14 mouse cellular contexts compared by ENCODE assay signal in genomic region chr1:46887908-46888307, GRCm38 (mm10). TPM values are rescaled to one million over a fixed set of nuclear protein-coding genes. Genes with fewer than 3 reads are reported as not detected.
DNase-seq lines count a peak whose midpoint lies in the region; ATAC-seq and TF ChIP-seq lines count a peak whose summit lies in the region.
"Had no signal": no experiment of that assay in that cellular context is flagged by ENCODE, and none has a peak within 500 bp of the region (broad histone marks: within the 10 kb centered on the region; RNA-seq: fewer than 3 reads in every experiment).

No protein-coding gene starts in this region.

- no peak for TF ChIP-seq CTCF in intestine, postnatal 0 days (IDR thresholded peaks at IDR 0.05; ENCODE audit: low read depth)

- H3K4me1 ChIP-seq in intestine, embryonic 14.5 days (replicated peaks; ENCODE audit: control insufficient read depth, insufficient read depth, low read length): peaks cover 32% of the 10 kb centered on the region; the same call in 1 of the 2 replicates
- H3K4me1 ChIP-seq in intestine, postnatal 0 days (replicated peaks; ENCODE audit: control insufficient read depth, insufficient read depth, low read length): no peaks in the 10 kb centered on the region
- H3K4me1 ChIP-seq in embryonic facial prominence, embryonic 11.5 days (ENCODE audit: control insufficient read depth, insufficient read depth, low read length): no peaks in the 10 kb centered on the region; the same call in 1 of the 2 replicates
- H3K4me1 ChIP-seq in limb, embryonic 10.5 days: peaks cover 35% of the 10 kb centered on the region
- peaks cover 5% of the 10 kb centered on the region; the same call in 1 of the 2 replicates for H3K4me1 ChIP-seq in stomach, embryonic 14.5 days (ENCODE audit: control insufficient read depth, insufficient read depth, low read length)
- H3K4me1 ChIP-seq: liver, embryonic 13.5 days had no signal

- peak overlapping the region; percentile 0; the same call in 1 of the 2 replicates for H3K4me2 ChIP-seq in intestine, embryonic 14.5 days (ENCODE audit: low read length)
- H3K4me2 ChIP-seq in intestine, postnatal 0 days (replicated peaks; ENCODE audit: low read depth): no peak overlapping the region
- H3K4me2 ChIP-seq in embryonic facial prominence, embryonic 11.5 days (ENCODE audit: low read depth, low read length): no peak overlapping the region
- peak overlapping the region; percentile 7; the same call in 1 of the 2 replicates for H3K4me2 ChIP-seq in stomach, embryonic 14.5 days (replicated peaks; ENCODE audit: low read depth, low read length)
- H3K4me2 ChIP-seq: liver, embryonic 13.5 days had no signal

- no peak for DNase-seq in intestine, embryonic 14.5 days (ENCODE audit: low spot score)
- DNase-seq in embryonic facial prominence, embryonic 11.5 days (ENCODE audit: low spot score): peak; percentile 8
- no peak for DNase-seq in limb, embryonic 10.5 days (ENCODE audit: low spot score)
- no peak for DNase-seq in kidney, adult 11 months
- no peak for DNase-seq in liver
- DNase-seq: cerebellum, adult 9-10 months; kidney, postnatal 36 days; layer of hippocampus, postnatal 36 days; liver, embryonic 13.5 days had no signal

- H3K9me3 ChIP-seq in intestine, embryonic 14.5 days (ENCODE audit: control insufficient read depth, low read length): no peaks in the 10 kb centered on the region
- no peaks in the 10 kb centered on the region for H3K9me3 ChIP-seq in intestine, postnatal 0 days (ENCODE audit: control insufficient read depth)
- no peaks in the 10 kb centered on the region for H3K9me3 ChIP-seq in embryonic facial prominence, embryonic 11.5 days (replicated peaks; ENCODE audit: control insufficient read depth, low read length)
- H3K9me3 ChIP-seq in limb, embryonic 10.5 days (replicated peaks): no peaks in the 10 kb centered on the region
- no peaks in the 10 kb centered on the region for H3K9me3 ChIP-seq in stomach, embryonic 14.5 days (ENCODE audit: control insufficient read depth, low read depth, low read length)
- H3K9me3 ChIP-seq: liver, embryonic 13.5 days had no signal

- WGBS in intestine, embryonic 14.5 days: 7% methylated on average over 6 of the region's 6 CpGs
- WGBS in intestine, postnatal 0 days: 12% methylated on average over 6 of the region's 6 CpGs
- 9% methylated on average over 6 of the region's 6 CpGs for WGBS in embryonic facial prominence, embryonic 11.5 days
- WGBS in limb, embryonic 10.5 days: 9% methylated on average over 6 of the region's 6 CpGs
- WGBS in stomach, embryonic 14.5 days: 8% methylated on average over 6 of the region's 6 CpGs

- H3K27me3 ChIP-seq in intestine, embryonic 14.5 days (replicated peaks; ENCODE audit: control insufficient read depth, insufficient read depth, low read length): no peaks in the 10 kb centered on the region
- no peaks in the 10 kb centered on the region for H3K27me3 ChIP-seq in intestine, postnatal 0 days (replicated peaks; ENCODE audit: control insufficient read depth, insufficient read depth, low read length)
- H3K27me3 ChIP-seq in embryonic facial prominence, embryonic 11.5 days (ENCODE audit: control insufficient read depth, insufficient read depth, low read length): no peaks in the 10 kb centered on the region
- no peaks in the 10 kb centered on the region for H3K27me3 ChIP-seq in limb, embryonic 10.5 days (ENCODE audit: low read depth, poor library complexity, severe bottlenecking)
- H3K27me3 ChIP-seq in stomach, embryonic 14.5 days (ENCODE audit: control insufficient read depth, insufficient read depth, low read length): no peaks in the 10 kb centered on the region
- H3K27me3 ChIP-seq: CH12.LX; liver, embryonic 13.5 days had no signal

- peak overlapping the region; percentile 30; the same call in 1 of the 2 replicates for H3K27ac ChIP-seq in intestine, embryonic 14.5 days (ENCODE audit: low read depth)
- no peak overlapping the region for H3K27ac ChIP-seq in intestine, postnatal 0 days (ENCODE audit: low read depth, low read length)
- H3K27ac ChIP-seq in embryonic facial prominence, embryonic 11.5 days (replicated peaks; ENCODE audit: low read depth, low read length): no peak overlapping the region
- H3K27ac ChIP-seq in limb, embryonic 10.5 days: peak overlapping the region; percentile 70; the same call in 1 of the 2 replicates
- H3K27ac ChIP-seq in stomach, embryonic 14.5 days (ENCODE audit: low read length): peak overlapping the region; percentile 66
- H3K27ac ChIP-seq: liver, embryonic 13.5 days had no signal

- no peaks in the 10 kb centered on the region for H3K36me3 ChIP-seq in intestine, embryonic 14.5 days (ENCODE audit: control insufficient read depth, insufficient read depth, low read length)
- no peaks in the 10 kb centered on the region for H3K36me3 ChIP-seq in intestine, postnatal 0 days (ENCODE audit: control insufficient read depth, insufficient read depth)
- no peaks in the 10 kb centered on the region for H3K36me3 ChIP-seq in embryonic facial prominence, embryonic 11.5 days (replicated peaks; ENCODE audit: control insufficient read depth, insufficient read depth, low read depth, low read length)
- H3K36me3 ChIP-seq in limb, embryonic 10.5 days: no peaks in the 10 kb centered on the region
- H3K36me3 ChIP-seq in stomach, embryonic 14.5 days (ENCODE audit: control insufficient read depth, insufficient read depth, low read length): no peaks in the 10 kb centered on the region
- H3K36me3 ChIP-seq: liver, embryonic 13.5 days had no signal

- H3K9ac ChIP-seq in intestine, embryonic 14.5 days (ENCODE audit: low read length): no peak overlapping the region
- H3K9ac ChIP-seq in intestine, postnatal 0 days (ENCODE audit: low read depth, low read length): no peak overlapping the region
- no peak overlapping the region for H3K9ac ChIP-seq in embryonic facial prominence, embryonic 11.5 days (replicated peaks; ENCODE audit: low read length)
- H3K9ac ChIP-seq in stomach, embryonic 14.5 days (replicated peaks; ENCODE audit: low read depth, low read length): no peak overlapping the region
- H3K9ac ChIP-seq: liver, embryonic 13.5 days had no signal

- no peak overlapping the region for H3K4me3 ChIP-seq in intestine, embryonic 14.5 days (ENCODE audit: low read depth, low read length)
- no peak overlapping the region for H3K4me3 ChIP-seq in intestine, postnatal 0 days (ENCODE audit: low read depth, low read length)
- no peak overlapping the region for H3K4me3 ChIP-seq in embryonic facial prominence, embryonic 11.5 days (ENCODE audit: low read depth, low read length)
- no peak overlapping the region for H3K4me3 ChIP-seq in limb, embryonic 10.5 days
- peak overlapping the region; percentile 8; the same call in 1 of the 2 replicates for H3K4me3 ChIP-seq in stomach, embryonic 14.5 days (ENCODE audit: low read depth, low read length)
- H3K4me3 ChIP-seq: liver, embryonic 13.5 days had no signal

- peak; percentile 72; the same call in 1 of the 2 replicates for ATAC-seq in intestine, embryonic 14.5 days (replicated peaks; ENCODE audit: low FRiP score, low TSS enrichment, low read depth)
- ATAC-seq in intestine, postnatal 0 days: no peak
- no peak for ATAC-seq in embryonic facial prominence, embryonic 11.5 days (replicated peaks; ENCODE audit: insufficient number of reproducible peaks, low FRiP score, low TSS enrichment, low read depth)
- peak; percentile 77 for ATAC-seq in stomach, embryonic 14.5 days (ENCODE audit: insufficient number of reproducible peaks, insufficient read depth, low FRiP score, low read depth)
- no peak for ATAC-seq in granulocyte monocyte progenitor cell, adult 5-6 weeks (replicated peaks; ENCODE audit: poor library complexity, severe bottlenecking)
- ATAC-seq: inflammation-experienced regulatory T-cells, adult 6 months had no signal

RNA-seq across cellular contexts. Expression of gene Slc39a10, which starts 4.7 kb away (rescaled TPM):
- polyA plus RNA-seq in intestine, embryonic 14.5 days (2014; fragmentation: Nextera tagmentation; extraction: Ambion mirVana): 40.4 and 41.3 TPM in 2 replicates
- polyA plus RNA-seq in intestine, postnatal 0 days (2015; fragmentation: Nextera tagmentation; extraction: Ambion mirVana): 5.0 and 5.8 TPM in 2 replicates
- polyA plus RNA-seq in embryonic facial prominence, embryonic 11.5 days (2014; fragmentation: Nextera tagmentation; extraction: Ambion mirVana): 83.6 and 96.2 TPM in 2 replicates
- 60.6 and 64.1 TPM in 2 replicates for polyA plus RNA-seq in limb, embryonic 10.5 days (2016; fragmentation: Nextera tagmentation; extraction: Ambion mirVana)
- 73.1 and 80.5 TPM in 2 replicates for polyA plus RNA-seq in stomach, embryonic 14.5 days (2014; fragmentation: Nextera tagmentation; extraction: Ambion mirVana)
- 12.3 and 12.5 TPM in 2 replicates for total RNA-seq in granulocyte monocyte progenitor cell, adult 5-6 weeks (2014; fragmentation: Nextera tagmentation)
- 13.4 and 21.1 TPM in 2 replicates for total RNA-seq in granulocyte monocyte progenitor cell, adult 5-6 weeks (2017)

Comparison
In these comparisons a context has a peak if more than half of its experiments do, and no peak if none do; other contexts are left out.
1. ATAC-seq: peak in intestine, embryonic 14.5 days (single experiment) and stomach, embryonic 14.5 days (single experiment); none in intestine, postnatal 0 days (single experiment), embryonic facial prominence, embryonic 11.5 days (single experiment) and granulocyte monocyte progenitor cell, adult 5-6 weeks (single experiment).
2. H3K27ac ChIP-seq: peak in intestine, embryonic 14.5 days (single experiment), limb, embryonic 10.5 days (single experiment) and stomach, embryonic 14.5 days (single experiment); none in intestine, postnatal 0 days (single experiment) and embryonic facial prominence, embryonic 11.5 days (single experiment).
3. H3K4me2 ChIP-seq: peak in intestine, embryonic 14.5 days (single experiment) and stomach, embryonic 14.5 days (single experiment); none in intestine, postnatal 0 days (single experiment) and embryonic facial prominence, embryonic 11.5 days (single experiment).